Mouse (Mus musculus): ENCODE measurements around the gene Pank3. TPM values are rescaled to one million over a fixed set of nuclear protein-coding genes. Genes with fewer than 3 reads are reported as not detected.

Pank3 gene
- 23.1 and 24.2 TPM in 2 replicates for polyA plus RNA-seq (2015; fragmentation: Nextera tagmentation; extraction: Ambion mirVana)

DNA sequence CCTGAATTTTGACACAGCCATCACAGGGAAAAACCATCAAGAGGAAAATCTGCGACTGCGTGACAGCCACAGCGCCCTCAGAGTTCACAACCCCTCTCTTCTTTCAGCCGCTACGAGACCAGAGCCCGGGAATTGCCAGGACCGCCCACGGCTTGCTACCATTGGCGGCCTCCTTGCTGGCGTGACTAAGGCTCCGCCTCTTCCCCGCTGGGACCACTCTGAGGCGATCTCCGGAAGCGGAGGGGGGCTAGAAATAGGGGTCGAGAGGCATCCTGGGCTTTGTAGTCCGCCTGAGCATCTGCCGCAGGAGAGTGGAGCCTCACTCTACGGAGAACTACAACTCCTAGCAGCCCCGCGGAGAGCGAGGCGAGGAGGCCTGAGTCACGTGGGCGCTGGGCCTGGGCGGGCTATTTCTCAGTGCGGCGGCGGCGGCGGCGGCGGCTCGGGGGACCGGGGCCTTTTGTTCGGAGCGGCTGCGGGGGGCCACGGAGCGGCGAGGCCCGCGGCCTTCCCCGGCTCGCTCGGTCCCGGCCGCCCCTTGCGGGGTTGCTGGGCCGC, at the start of gene Pank3:
Pank3 (plus strand) TSS at position 297 of the 558 bp plus-strand sequence.
- no peaks in the 10 kb centered on the region for H3K36me3 ChIP-seq
- H3K9me3 ChIP-seq = no peaks in the 10 kb centered on the region
- peaks cover 27% of the 10 kb centered on the region for H3K4me1 ChIP-seq
- peak within 1 kb of the TSS; percentile 80 for H3K4me3 ChIP-seq
- WGBS = under 1% methylated on average over 37 of the region's 50 CpGs
- peak within 1 kb of the TSS; percentile 73 for H3K4me2 ChIP-seq (replicated peaks)
- peak; percentile 100 for ATAC-seq (replicated peaks)
- peak within 1 kb of the TSS; percentile 95 for H3K9ac ChIP-seq (replicated peaks)
- no peaks in the 10 kb centered on the region for H3K27me3 ChIP-seq
- H3K27ac ChIP-seq (replicated peaks) = peak within 1 kb of the TSS; percentile 94

DNA sequence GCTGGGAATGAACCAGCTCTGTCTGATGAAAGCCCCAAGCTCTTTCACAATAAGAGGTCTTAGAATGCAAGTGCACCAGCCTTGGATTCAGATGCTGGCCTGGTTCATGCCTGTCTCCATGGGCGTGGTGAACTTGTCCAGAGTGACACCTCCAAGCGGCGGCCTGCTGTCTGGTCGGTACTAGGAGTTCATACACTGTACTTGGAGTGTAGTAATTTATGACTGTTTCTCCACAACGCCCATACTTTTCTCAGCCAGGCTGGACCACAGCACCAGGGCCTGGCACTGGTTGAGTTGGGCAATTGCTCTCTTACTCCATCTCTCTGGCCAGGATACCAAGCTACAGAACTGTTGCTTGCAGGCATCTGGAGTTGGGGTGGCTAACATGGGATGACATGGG, 45.4 kb upstream of the Pank3 start:
- Histone ChIP-seq H3K27me3 (no peaks in the 10 kb centered on the region), H3K4me1 (peaks cover 4% of the 10 kb centered on the region), H3K36me3 (no peaks in the 10 kb centered on the region), H3K9ac (replicated peaks) (no peak overlapping the region), H3K9me3 (no peaks in the 10 kb centered on the region), H3K4me3 (no peak overlapping the region), H3K27ac (replicated peaks) (no peak overlapping the region), H3K4me2 (replicated peaks) (no peak overlapping the region)
- WGBS = 84% methylated on average over 5 of the region's 5 CpGs
- ATAC-seq (replicated peaks) = no peak

DNA sequence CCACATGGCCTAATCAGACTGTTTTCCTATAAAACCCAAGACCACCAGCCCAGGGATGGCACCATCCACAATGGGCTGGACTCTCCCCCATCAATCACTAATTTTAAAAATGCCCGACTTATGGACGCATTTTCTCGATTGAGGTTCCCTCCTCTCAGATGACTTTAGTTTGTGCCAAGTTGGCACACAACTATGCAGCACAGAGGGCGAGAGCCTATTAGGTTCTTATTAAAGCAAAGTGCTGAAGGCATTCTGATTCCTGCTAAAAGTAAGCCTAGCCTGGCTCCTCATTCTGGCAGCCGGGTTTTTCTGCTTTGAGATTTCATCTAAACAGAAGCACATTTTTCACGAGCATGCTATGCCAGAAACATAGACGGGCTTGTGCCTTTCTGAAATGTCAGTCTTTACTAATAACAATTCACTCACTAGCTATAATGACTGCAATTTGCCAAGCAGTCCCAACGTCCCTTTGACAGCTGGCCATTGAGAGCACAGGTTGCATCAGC, 42.9 kb upstream of the Pank3 start:
- no peak for ATAC-seq (replicated peaks)
- Histone ChIP-seq H3K4me1 (peaks cover 4% of the 10 kb centered on the region), H3K36me3 (no peaks in the 10 kb centered on the region), H3K27me3 (no peaks in the 10 kb centered on the region), H3K4me3 (no peak overlapping the region), H3K27ac (replicated peaks) (no peak overlapping the region), H3K9ac (replicated peaks) (no peak overlapping the region), H3K4me2 (replicated peaks) (no peak overlapping the region), H3K9me3 (no peaks in the 10 kb centered on the region)
- WGBS = 41% methylated on average over 8 of the region's 8 CpGs

DNA sequence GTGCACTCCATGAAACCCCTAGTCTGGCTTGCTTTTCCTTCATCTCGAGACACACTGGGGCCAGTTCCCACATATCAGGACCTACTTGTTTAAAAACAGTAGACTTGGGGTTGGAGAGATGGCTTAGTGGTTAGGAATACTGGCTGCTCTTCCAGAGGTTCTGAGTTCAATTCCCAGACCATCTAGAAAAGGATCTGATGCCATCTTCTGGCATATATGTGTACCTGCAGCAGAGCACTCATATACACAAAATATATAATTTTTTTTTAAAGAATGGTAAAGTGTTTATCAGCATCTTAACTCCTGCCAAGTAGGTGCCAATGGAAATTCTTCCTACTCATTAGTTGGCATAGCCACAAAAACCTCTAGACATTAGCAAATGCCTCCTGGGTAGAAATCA, 41.1 kb upstream of the Pank3 start:
- 91% methylated on average over 1 of the region's 1 CpGs for WGBS
- H3K4me2 ChIP-seq (replicated peaks) = no peak overlapping the region
- H3K27me3 ChIP-seq = no peaks in the 10 kb centered on the region
- H3K27ac ChIP-seq (replicated peaks) = no peak overlapping the region
- H3K36me3 ChIP-seq = no peaks in the 10 kb centered on the region
- H3K4me3 ChIP-seq = no peak overlapping the region
- peaks cover 4% of the 10 kb centered on the region for H3K4me1 ChIP-seq
- no peak overlapping the region for H3K9ac ChIP-seq (replicated peaks)
- no peak for ATAC-seq (replicated peaks)
- H3K9me3 ChIP-seq = no peaks in the 10 kb centered on the region

DNA sequence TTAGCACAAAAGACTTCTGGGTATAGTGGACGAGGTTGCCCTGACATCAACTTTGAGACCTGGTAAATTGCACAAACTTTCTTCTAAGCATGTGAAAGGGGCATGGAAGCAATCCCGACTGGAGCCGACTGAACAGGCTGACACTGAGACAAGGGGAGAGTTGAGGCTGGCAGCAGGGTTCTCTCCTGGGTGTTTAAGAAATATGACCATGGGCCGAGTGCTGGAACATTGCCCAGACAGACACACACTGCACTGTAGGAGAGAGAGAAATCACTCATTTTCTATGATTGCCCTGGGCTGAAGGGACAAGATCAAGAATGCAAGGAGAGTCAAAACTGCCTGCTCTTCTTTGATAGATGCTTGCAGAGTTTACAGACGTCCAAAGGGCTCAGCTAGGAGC, 40.1 kb upstream of the Pank3 start:
- ATAC-seq (replicated peaks) = no peak
- 39% methylated on average over 5 of the region's 5 CpGs for WGBS
- no peak overlapping the region for H3K9ac ChIP-seq (replicated peaks)
- no peak overlapping the region for H3K4me2 ChIP-seq (replicated peaks)
- no peaks in the 10 kb centered on the region for H3K27me3 ChIP-seq
- H3K4me3 ChIP-seq = no peak overlapping the region
- H3K9me3 ChIP-seq = no peaks in the 10 kb centered on the region
- no peak overlapping the region for H3K27ac ChIP-seq (replicated peaks)
- H3K4me1 ChIP-seq = peaks cover 4% of the 10 kb centered on the region
- H3K36me3 ChIP-seq = no peaks in the 10 kb centered on the region

DNA sequence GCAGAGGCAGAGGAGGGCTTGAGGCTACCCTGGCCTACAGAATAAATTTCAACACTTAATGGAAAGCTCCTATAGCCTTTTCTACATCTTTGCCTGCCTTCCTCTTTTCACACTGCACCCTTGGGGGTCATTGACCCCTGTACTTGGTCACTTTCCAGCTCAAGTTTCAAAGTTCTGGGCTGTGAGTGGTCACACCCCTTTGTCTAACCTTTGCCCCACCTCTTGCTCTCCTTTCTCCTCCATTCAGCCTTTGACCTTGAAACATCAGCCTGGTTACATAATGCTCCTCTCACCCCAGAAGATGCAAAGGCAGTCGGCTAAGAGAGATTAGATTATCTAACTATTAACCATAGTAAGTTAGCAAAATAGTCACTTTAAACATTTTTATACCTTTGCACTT, 36.9 kb upstream of the Pank3 start:
- Histone ChIP-seq H3K27ac (replicated peaks) (no peak overlapping the region), H3K27me3 (no peaks in the 10 kb centered on the region), H3K9me3 (no peaks in the 10 kb centered on the region), H3K9ac (replicated peaks) (no peak overlapping the region), H3K4me2 (replicated peaks) (no peak overlapping the region), H3K4me3 (no peak overlapping the region), H3K4me1 (no peaks in the 10 kb centered on the region), H3K36me3 (no peaks in the 10 kb centered on the region)
- ATAC-seq (replicated peaks) = no peak
- WGBS = 58% methylated on average over 1 of the region's 1 CpGs

DNA sequence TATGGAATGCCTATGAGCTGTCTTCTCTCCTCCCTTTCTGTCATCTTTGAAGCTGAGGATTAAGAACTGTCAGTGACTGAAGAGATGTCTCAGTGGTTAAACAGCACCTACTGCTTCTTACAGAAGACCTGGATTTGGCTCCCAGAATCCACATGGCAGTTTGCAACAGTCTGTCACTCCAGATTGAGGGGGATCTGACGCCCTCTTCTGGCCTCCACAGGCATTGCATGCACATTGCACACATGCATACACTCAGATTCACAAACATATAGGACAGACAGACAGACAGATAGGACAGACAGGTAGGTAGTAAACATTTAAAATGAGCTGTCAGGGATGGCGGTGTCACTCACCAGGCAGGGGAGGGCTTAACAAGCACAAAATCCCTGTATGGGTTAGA, 32.5 kb upstream of the Pank3 start:
- H3K4me3 ChIP-seq = no peak overlapping the region
- H3K9ac ChIP-seq (replicated peaks) = no peak overlapping the region
- no peaks in the 10 kb centered on the region for H3K36me3 ChIP-seq
- no peaks in the 10 kb centered on the region for H3K27me3 ChIP-seq
- no peaks in the 10 kb centered on the region for H3K9me3 ChIP-seq
- no peak for ATAC-seq (replicated peaks)
- no peaks in the 10 kb centered on the region for H3K4me1 ChIP-seq
- H3K4me2 ChIP-seq (replicated peaks) = no peak overlapping the region
- WGBS = 68% methylated on average over 2 of the region's 2 CpGs
- H3K27ac ChIP-seq (replicated peaks) = no peak overlapping the region

DNA sequence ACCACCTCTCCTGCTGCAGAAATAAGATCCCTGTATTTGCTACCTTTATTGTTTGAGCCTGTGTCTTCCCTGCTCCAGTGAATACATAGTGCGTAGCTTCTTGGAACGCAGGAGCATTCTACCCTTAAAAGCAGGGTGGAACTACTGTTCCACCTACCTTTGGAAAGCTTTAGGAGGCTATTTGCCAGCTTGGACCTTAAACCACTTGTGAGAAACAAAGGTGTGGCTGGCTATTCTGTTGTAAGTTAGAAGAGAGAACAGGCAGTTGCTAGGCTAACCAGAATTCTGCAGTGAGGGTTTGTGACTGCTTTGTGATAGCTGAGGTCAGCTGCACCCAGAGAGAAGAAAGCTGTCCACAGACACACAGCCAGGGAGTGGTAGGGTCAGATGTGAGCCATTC, 32.0 kb upstream of the Pank3 start:
- no peak overlapping the region for H3K4me3 ChIP-seq
- H3K9me3 ChIP-seq = no peaks in the 10 kb centered on the region
- WGBS = 97% methylated on average over 2 of the region's 2 CpGs
- ATAC-seq (replicated peaks) = no peak
- H3K9ac ChIP-seq (replicated peaks) = no peak overlapping the region
- no peak overlapping the region for H3K27ac ChIP-seq (replicated peaks)
- no peaks in the 10 kb centered on the region for H3K27me3 ChIP-seq
- no peaks in the 10 kb centered on the region for H3K36me3 ChIP-seq
- no peaks in the 10 kb centered on the region for H3K4me1 ChIP-seq
- no peak overlapping the region for H3K4me2 ChIP-seq (replicated peaks)

DNA sequence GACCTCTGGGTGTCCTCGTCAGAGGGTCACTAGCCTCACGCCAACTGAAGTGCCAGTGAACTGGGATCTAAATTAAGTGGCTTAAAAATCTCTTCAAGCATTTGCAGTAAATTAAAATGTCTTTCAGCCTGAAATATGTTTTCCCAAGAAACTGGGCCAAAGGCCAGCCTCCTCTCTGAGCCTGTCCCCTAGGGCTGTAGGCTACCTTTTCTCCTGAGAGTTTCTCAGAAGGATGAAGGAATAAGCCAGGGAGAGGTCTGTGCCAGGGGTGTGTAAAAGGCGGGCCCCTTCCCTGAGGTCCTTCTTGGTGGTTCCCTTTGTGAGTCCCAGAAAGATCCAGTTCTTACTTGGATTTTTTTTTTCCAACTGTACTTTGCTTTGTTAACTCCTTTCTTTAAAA, 31.2 kb upstream of the Pank3 start:
- no peaks in the 10 kb centered on the region for H3K9me3 ChIP-seq
- no peak overlapping the region for H3K4me3 ChIP-seq
- H3K27me3 ChIP-seq = no peaks in the 10 kb centered on the region
- H3K27ac ChIP-seq (replicated peaks) = no peak overlapping the region
- H3K36me3 ChIP-seq = no peaks in the 10 kb centered on the region
- H3K4me1 ChIP-seq = no peaks in the 10 kb centered on the region
- ATAC-seq (replicated peaks) = no peak
- no peak overlapping the region for H3K4me2 ChIP-seq (replicated peaks)
- 81% methylated on average over 3 of the region's 3 CpGs for WGBS
- no peak overlapping the region for H3K9ac ChIP-seq (replicated peaks)

DNA sequence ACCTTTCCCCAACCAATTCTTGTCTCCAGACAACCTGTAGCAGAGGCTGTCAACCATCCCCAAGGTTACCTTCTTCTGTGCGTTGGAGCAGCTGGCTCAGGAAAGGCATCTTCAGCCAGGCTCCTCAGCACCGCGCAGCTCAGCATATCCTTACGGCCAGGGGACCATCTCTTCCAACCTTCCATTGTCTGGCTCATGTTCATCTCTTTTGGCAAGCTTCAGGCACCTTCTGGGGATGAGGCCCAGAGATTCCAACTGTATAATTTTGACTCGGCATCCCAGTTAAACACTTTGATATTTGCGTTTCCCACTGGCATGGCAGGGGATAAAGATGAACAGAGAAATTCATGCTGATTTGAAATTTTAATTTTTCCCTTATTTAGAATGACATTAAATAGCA, 25.7 kb upstream of the Pank3 start:
- H3K4me3 ChIP-seq = no peak overlapping the region
- no peak overlapping the region; the same call in 1 of the 2 replicates for H3K27ac ChIP-seq (replicated peaks)
- 76% methylated on average over 6 of the region's 6 CpGs for WGBS
- H3K4me2 ChIP-seq (replicated peaks) = no peak overlapping the region
- H3K4me1 ChIP-seq = no peaks in the 10 kb centered on the region
- no peaks in the 10 kb centered on the region for H3K36me3 ChIP-seq
- ATAC-seq (replicated peaks) = no peak
- no peaks in the 10 kb centered on the region for H3K27me3 ChIP-seq
- H3K9me3 ChIP-seq = no peaks in the 10 kb centered on the region
- H3K9ac ChIP-seq (replicated peaks) = no peak overlapping the region

DNA sequence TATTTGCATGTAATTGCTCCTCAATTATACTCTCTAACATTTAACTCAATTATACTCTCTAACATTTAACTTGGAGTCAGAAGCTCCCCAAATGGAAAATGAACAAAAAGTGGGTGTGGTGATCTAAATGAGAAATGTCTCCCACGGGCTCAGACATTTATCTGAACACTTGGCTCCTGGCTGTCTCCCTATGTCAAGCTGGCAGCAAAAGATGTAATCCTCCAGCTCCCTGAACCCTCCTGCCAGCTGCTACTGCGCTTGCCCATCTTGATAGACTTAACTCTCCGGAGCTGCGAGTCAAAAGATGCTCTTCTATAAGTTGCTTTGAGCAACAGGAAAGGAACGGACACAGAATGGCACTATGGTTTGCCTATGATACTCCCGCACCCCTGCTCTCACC, 24.7 kb upstream of the Pank3 start:
- Histone ChIP-seq H3K27ac (replicated peaks) (no peak overlapping the region), H3K4me2 (replicated peaks) (no peak overlapping the region), H3K27me3 (no peaks in the 10 kb centered on the region), H3K4me1 (no peaks in the 10 kb centered on the region), H3K9me3 (no peaks in the 10 kb centered on the region), H3K36me3 (no peaks in the 10 kb centered on the region), H3K9ac (replicated peaks) (no peak overlapping the region), H3K4me3 (no peak overlapping the region)
- 82% methylated on average over 6 of the region's 6 CpGs for WGBS
- ATAC-seq (replicated peaks) = no peak

DNA sequence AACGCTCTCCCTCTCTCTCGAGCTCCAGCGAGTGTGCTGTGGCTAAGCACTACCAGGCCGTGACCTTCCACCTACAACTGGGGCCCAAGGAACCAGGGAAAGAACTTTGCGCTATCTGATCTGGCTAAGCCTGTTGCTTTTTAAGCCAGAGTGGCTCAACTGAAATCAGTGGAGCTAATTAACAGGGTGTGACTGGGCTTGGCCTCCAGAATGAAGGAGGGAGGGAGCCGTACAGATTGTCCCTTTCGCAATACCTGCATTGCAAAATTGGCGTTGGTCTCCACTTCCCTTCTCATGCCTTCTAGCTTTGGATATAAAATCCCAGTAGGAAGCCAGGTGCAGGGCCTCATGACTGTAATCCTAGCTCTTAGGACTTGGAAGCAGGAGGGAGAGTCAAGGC, 18.7 kb upstream of the Pank3 start:
- no peak overlapping the region for H3K4me3 ChIP-seq
- H3K4me1 ChIP-seq = 0 out of 2 replicates have a peak, but pooled peaks cover 4% of the 10 kb centered on the region
- H3K9ac ChIP-seq (replicated peaks) = no peak overlapping the region
- 79% methylated on average over 8 of the region's 8 CpGs for WGBS
- H3K4me2 ChIP-seq (replicated peaks) = no peak overlapping the region
- H3K27ac ChIP-seq (replicated peaks) = no peak overlapping the region
- H3K36me3 ChIP-seq = no peaks in the 10 kb centered on the region
- H3K27me3 ChIP-seq = no peaks in the 10 kb centered on the region
- ATAC-seq (replicated peaks) = no peak
- H3K9me3 ChIP-seq = no peaks in the 10 kb centered on the region

DNA sequence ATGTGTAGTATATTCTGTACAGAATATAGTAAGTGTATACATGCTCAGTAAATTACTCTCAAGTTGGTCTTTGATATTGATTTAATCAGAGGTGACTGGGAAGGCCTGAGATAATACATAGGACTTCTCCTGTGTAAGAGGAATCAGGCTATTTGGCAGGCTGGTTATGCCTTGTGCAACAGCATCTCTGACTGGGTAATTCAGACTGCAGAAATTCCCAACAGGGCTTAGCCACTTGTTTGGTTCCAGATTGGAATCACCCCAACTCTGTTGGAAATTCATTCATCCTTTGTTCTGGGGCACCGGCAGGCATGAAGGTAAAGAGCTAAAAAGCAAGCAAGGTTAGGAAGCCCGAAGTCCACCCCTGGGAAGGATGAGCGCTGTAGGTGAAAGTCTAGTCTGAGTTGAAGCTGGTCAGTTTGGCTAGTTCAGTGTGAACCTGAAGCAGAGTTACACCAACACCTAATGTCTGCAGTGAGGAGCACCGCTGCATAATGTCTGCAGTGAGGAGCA, 14.3 kb upstream of the Pank3 start:
- Histone ChIP-seq H3K27ac (replicated peaks) (no peak overlapping the region), H3K4me1 (0 out of 2 replicates have a peak, but pooled peaks cover 4% of the 10 kb centered on the region), H3K4me2 (replicated peaks) (no peak overlapping the region), H3K36me3 (no peaks in the 10 kb centered on the region), H3K9me3 (no peaks in the 10 kb centered on the region), H3K9ac (replicated peaks) (no peak overlapping the region), H3K27me3 (no peaks in the 10 kb centered on the region), H3K4me3 (no peak overlapping the region)
- 68% methylated on average over 4 of the region's 4 CpGs for WGBS
- ATAC-seq (replicated peaks) = no peak
